In genomic region chr12:73607381-73608064, GRCm38 (mm10) we compare ENCODE assay signal across 13 mouse cellular contexts. TPM values are rescaled to one million over a fixed set of nuclear protein-coding genes. Genes with fewer than 3 reads are reported as not detected.
DNase-seq lines count a peak whose midpoint lies in the region; ATAC-seq lines count a peak whose summit lies in the region.
"Had no signal": no experiment of that assay in that cellular context is flagged by ENCODE, and none has a peak within 500 bp of the region (broad histone marks: within the 10 kb centered on the region; RNA-seq: fewer than 3 reads in every experiment).

No protein-coding gene starts in this region.

- WGBS in midbrain, embryonic 11.5 days, result 65% methylated on average over 13 of the region's 13 CpGs
- 66% methylated on average over 13 of the region's 13 CpGs for WGBS in midbrain, embryonic 10.5 days
- WGBS in neural tube, embryonic 13.5 days, result 52% methylated on average over 13 of the region's 13 CpGs

- peaks cover 2% of the 10 kb centered on the region; the same call in 1 of the 2 replicates for H3K4me1 ChIP-seq in midbrain, embryonic 11.5 days (ENCODE audit: control insufficient read depth, insufficient read depth, low read length)
- H3K4me1 ChIP-seq in midbrain, embryonic 10.5 days, result peaks cover 21% of the 10 kb centered on the region
- peaks cover 33% of the 10 kb centered on the region for H3K4me1 ChIP-seq in neural tube, embryonic 13.5 days (replicated peaks)

- peak; percentile 16; the same call in 1 of the 2 replicates for ATAC-seq in midbrain, embryonic 11.5 days (ENCODE audit: low FRiP score)
- ATAC-seq in granulocyte monocyte progenitor cell, adult 5-6 weeks (replicated peaks; ENCODE audit: poor library complexity, severe bottlenecking), result peak; percentile 57
- no peak for ATAC-seq in neural tube, embryonic 13.5 days (ENCODE audit: low read depth)
- ATAC-seq: intestine, embryonic 16.5 days had no signal

- no peak for DNase-seq in midbrain, embryonic 11.5 days (ENCODE audit: low spot score, missing footprints)
- DNase-seq in midbrain, embryonic 10.5 days (ENCODE audit: low spot score), result no peak
- DNase-seq in brain, adult 2 months (ENCODE audit: low read depth, low spot score), result peak; percentile 20
- DNase-seq in cerebellum, adult 9-11 months, result no peak
- no peak for DNase-seq in frontal cortex, postnatal 10 days (ENCODE audit: low spot score in 2 of 2)
- no peak for DNase-seq in layer of hippocampus, adult 8-10 months (ENCODE audit: low spot score in 2 of 2)
- DNase-seq: gastrocnemius, adult 2 months; kidney, postnatal 25 days; lung, postnatal 4 days had no signal

- H3K4me3 ChIP-seq in midbrain, embryonic 11.5 days (ENCODE audit: low read depth, low read length), result no peak overlapping the region
- H3K4me3 ChIP-seq in midbrain, embryonic 10.5 days, result no peak overlapping the region
- no peak overlapping the region for H3K4me3 ChIP-seq in neural tube, embryonic 13.5 days
- H3K4me3 ChIP-seq: gastrocnemius, adult 2 months; stomach, embryonic 15.5 days had no signal

- no peak overlapping the region for H3K27ac ChIP-seq in midbrain, embryonic 11.5 days (ENCODE audit: low read depth, low read length)
- H3K27ac ChIP-seq in midbrain, embryonic 10.5 days (replicated peaks), result no peak overlapping the region
- H3K27ac ChIP-seq in neural tube, embryonic 13.5 days (replicated peaks), result peak overlapping the region; percentile 39
- H3K27ac ChIP-seq: gastrocnemius, adult 2 months; stomach, embryonic 15.5 days had no signal

- no peak overlapping the region for H3K9ac ChIP-seq in midbrain, embryonic 11.5 days (ENCODE audit: low read length)
- H3K9ac ChIP-seq in neural tube, embryonic 13.5 days, result no peak overlapping the region
- H3K9ac ChIP-seq: stomach, embryonic 15.5 days had no signal

- no peak overlapping the region for H3K4me2 ChIP-seq in midbrain, embryonic 11.5 days
- H3K4me2 ChIP-seq in neural tube, embryonic 13.5 days, result no peak overlapping the region
- H3K4me2 ChIP-seq: stomach, embryonic 15.5 days had no signal

- no peaks in the 10 kb centered on the region for H3K36me3 ChIP-seq in midbrain, embryonic 11.5 days (ENCODE audit: control insufficient read depth, insufficient read depth, low read length)
- no peaks in the 10 kb centered on the region for H3K36me3 ChIP-seq in midbrain, embryonic 10.5 days
- no peaks in the 10 kb centered on the region for H3K36me3 ChIP-seq in neural tube, embryonic 13.5 days
- H3K36me3 ChIP-seq: stomach, embryonic 15.5 days had no signal

- no peaks in the 10 kb centered on the region for H3K27me3 ChIP-seq in midbrain, embryonic 11.5 days (ENCODE audit: control insufficient read depth, insufficient read depth, low read length)
- peaks cover 35% of the 10 kb centered on the region for H3K27me3 ChIP-seq in midbrain, embryonic 10.5 days (ENCODE audit: low read depth, poor library complexity, severe bottlenecking)
- H3K27me3 ChIP-seq in neural tube, embryonic 13.5 days, result no peaks in the 10 kb centered on the region; the same call in 1 of the 2 replicates
- H3K27me3 ChIP-seq: stomach, embryonic 15.5 days had no signal

- no peaks in the 10 kb centered on the region for H3K9me3 ChIP-seq in midbrain, embryonic 11.5 days (ENCODE audit: control insufficient read depth, low read length)
- H3K9me3 ChIP-seq in midbrain, embryonic 10.5 days (replicated peaks), result no peaks in the 10 kb centered on the region
- no peaks in the 10 kb centered on the region for H3K9me3 ChIP-seq in neural tube, embryonic 13.5 days
- H3K9me3 ChIP-seq: stomach, embryonic 15.5 days had no signal

RNA-seq across cellular contexts. Expression of gene Prkch, which starts 22.9 kb away (rescaled TPM):
- 6.1 and 6.6 TPM in 2 replicates for polyA plus RNA-seq in midbrain, embryonic 11.5 days (2014; fragmentation: Nextera tagmentation; extraction: Ambion mirVana)
- 4.0 and 4.9 TPM in 2 replicates for polyA plus RNA-seq in midbrain, embryonic 10.5 days (2016; fragmentation: Nextera tagmentation; extraction: Ambion mirVana)
- total RNA-seq in granulocyte monocyte progenitor cell, adult 5-6 weeks (2014; fragmentation: Nextera tagmentation), result 0.99 and 1.6 TPM in 2 replicates
- total RNA-seq in granulocyte monocyte progenitor cell, adult 5-6 weeks (2017), result 2.6 and 5.3 TPM in 2 replicates
- polyA plus RNA-seq in neural tube, embryonic 13.5 days (2015; fragmentation: Nextera tagmentation; extraction: Ambion mirVana), result 9.6 and 11.8 TPM in 2 replicates
- 1 to 10 TPM; 3.2 to 5.6 (median 4.3) TPM for total RNA-seq in layer of hippocampus, adult 8-10 months (2022)
